Mouse (Mus musculus): Measurements from ENCODE around the gene Hs2st1.

The Hs2st1 gene

DNA sequence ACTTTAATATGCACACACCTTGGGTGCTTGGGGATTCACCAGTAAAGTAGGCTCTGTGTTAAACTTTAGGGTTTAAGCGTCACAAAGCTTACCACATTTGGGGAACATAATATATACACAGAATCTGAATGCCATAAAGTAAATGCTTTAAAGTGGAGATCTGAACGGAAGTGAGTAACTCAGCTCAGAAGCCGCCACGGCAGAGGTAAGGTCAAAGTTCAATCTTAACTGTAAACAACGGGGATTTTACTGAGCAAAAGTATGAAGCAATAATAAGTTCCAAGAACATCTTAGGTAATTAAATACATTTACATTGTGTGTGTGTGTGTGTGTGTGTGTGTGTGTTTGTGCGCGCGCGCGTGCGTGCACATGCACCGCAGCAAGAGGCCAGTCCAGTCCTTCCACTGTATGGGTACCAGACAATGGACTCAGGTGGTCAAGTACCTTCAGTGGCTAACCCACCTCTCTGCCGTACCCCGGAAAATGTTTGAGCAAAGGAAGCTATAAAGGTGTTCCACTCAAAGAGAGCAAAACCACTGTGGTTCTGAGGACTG is 123.8 kb downstream of the Hs2st1 start:
- DNase-seq (ENCODE audit: extremely low spot score, low spot score): no peak

DNA sequence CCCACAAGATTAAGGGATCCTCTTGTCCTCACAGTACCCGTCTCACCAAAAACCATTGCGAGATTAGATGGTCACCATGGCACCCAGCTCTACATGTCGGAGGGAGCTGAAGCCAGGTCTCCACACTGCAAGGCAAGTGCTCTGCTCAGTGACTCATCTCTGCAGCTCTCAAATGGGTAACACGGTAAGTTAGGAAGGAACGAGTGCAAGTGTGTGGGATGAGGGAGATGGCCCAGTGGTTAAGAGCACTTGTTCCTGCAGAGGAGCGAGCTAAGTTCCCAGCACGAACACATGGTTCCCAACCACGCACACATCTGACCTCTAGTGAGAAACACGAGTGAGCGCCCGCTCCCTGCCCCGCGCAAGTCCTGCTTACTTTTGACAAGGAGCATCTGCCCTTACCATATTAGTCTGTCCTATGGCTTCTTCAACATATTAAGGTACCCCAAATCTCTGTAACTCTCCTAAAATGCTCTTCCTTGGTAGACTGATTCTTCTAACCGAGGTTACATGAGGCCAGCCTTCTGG is 132.0 kb downstream of the Hs2st1 start:
- DNase-seq (ENCODE audit: extremely low spot score, low spot score): no peak

DNA sequence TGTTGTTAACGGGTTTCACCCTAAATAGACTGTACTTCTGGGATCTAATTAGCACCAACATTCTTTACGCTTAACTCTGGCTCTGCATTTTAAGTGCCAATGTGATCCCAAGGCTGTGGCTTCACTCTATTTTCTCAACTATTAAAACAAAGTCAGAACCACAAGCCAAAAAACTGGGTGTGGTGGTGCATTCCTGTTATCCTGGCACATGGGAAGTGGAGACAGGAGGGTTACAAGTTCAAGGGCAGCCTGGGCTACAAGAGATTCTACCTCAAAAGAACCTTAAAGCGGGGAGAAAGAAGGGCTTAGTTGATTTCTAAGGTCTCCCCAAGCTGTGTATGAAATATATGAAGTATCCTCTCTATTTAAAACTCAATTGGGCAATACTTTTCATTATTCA is 133.9 kb downstream of the Hs2st1 start:
- no peak for DNase-seq (ENCODE audit: extremely low spot score, low spot score)

DNA sequence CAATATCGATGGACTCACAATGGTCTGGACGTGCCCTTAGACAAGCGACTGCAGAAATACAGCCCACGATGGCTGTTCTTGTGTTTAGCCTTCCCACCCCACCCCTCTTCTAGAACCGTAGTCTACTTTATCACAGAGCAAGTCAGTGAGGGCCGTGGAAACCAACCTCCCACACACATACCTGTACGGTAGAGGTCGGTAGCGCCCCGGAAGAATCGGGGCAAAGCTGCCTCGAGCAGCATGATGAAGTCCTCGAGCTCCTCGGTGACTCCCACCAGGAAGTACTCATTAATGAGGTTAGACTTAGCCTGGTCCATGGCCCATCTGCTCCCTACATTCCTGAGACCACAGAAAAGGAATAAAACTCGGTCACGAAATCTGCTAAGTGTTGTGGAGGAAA is 134.7 kb downstream of the Hs2st1 start:
- DNase-seq (ENCODE audit: extremely low spot score, low spot score): no peak

DNA sequence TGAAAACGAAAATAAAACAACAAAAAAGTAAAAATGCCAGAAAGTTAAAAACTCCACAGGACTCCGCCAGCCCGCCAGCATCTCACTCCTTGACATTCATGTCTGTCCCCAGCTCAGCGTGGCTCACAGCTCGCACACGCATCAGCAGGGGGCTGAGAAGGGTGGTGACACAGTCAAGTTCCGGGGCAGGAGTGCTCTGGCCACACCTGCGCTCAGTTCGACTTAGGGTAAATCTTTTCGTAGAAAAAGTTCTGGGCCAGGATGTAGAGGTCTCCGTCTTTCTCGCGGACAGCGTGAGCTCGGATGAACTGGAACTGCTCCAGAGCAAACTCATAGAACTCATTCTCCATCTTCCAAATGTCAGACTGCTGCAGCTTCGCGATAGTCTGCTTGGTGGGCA is 135.7 kb downstream of the Hs2st1 start:
- no peak for DNase-seq (ENCODE audit: extremely low spot score, low spot score)

DNA sequence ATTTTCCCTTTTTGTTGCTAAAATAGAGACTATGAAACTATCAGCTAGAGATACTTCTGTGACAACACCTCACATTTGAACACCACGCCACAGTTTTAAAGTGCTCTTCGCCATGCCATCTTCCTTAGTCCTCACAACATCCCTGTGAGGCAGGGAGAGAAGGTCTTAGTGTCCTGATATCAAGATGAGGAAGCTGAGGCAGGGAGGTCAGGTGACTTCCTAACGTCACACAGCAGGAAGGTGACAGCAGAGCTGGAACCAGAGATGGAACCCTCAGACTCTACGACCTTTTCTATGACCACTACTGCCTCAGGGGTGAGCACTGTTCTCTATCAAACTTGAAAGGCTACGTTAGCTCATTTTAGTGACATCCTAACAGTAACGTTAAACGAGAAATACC is 136.9 kb downstream of the Hs2st1 start:
- DNase-seq (ENCODE audit: extremely low spot score, low spot score): no peak

DNA sequence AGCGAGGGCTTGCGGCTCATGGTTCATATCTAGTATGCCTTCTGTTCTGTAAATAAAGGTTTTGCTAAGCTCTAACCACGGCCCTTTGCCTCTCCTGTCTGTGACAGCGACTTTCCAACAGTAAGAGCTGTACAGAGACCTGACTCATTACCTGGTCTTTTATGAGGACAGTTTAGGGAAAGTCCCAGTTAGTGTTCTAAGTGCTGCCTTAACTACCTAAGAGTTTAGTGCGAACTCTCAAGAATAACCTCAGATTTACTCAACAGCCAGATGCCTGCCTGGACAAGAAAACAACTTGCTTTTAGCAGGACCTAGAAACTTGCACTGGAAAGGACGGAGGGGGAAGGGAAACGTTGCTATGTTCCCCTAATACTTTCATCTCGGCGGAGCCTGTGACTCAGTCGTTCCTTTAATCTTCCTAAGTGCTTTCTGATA is 137.8 kb downstream of the Hs2st1 start:
- DNase-seq (ENCODE audit: extremely low spot score, low spot score): no peak

DNA sequence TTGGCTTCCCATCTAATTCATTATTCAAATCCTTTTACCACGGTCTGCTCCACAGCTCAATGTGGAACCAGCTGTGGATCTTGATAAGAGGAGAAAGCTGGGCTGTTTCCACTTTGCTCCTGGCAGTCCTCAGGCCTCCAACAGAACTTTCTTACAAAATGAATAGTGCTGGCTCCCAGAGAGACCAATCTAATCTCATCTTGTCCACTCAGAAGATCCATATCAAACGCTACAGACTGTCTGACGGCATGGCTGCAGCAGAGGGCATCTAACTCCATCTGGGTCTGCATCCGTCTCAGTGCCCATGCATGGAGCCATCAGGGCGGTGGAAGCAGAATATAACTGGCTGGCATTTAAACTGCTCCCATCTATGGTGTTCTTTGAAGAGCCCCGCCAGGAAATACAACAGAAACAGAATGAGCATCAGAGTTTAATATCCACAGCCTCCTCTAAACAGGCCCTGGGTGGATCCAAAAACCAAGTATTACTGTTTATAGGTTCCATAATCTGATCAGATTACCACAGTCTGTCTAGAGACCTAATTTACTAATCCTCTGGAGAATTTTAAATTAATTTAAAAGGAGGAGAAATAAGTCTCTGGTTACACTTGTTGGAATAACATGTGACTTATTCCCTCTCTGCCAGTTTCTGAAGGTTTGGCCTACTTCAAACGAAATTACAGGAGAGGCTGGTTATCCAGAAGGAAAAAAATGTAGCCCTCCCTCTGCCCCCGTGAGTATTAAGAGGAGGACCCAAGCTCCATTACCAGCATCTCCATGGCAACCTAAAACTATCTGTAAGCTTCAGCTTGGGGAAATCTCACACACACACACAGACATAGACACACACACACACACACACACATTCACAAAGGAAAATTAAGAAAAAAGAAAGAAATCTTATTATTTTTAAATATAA is 141.2 kb downstream of the Hs2st1 start:
- DNase-seq (ENCODE audit: extremely low spot score, low spot score): no peak

DNA sequence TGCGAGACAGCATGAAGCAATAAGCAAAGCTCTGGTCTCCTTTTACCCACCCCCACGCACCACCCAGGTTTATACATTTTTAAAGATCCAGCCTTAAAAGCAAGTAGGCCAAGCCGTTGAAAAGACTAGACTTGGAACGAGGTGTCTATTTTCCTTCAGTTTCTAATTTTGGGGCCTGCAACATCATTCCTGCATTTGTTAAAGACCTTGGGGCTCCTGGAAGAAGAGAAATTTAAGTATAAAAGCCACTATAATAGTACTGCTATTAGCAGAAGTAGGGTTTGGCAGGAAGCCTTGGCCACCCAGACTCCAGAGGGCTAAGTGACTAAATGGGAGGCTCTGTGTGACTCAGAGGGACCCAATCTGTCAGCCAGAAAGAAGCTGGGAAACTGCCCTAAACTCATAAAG is 144.9 kb downstream of the Hs2st1 start:
- DNase-seq (ENCODE audit: extremely low spot score, low spot score): no peak

DNA sequence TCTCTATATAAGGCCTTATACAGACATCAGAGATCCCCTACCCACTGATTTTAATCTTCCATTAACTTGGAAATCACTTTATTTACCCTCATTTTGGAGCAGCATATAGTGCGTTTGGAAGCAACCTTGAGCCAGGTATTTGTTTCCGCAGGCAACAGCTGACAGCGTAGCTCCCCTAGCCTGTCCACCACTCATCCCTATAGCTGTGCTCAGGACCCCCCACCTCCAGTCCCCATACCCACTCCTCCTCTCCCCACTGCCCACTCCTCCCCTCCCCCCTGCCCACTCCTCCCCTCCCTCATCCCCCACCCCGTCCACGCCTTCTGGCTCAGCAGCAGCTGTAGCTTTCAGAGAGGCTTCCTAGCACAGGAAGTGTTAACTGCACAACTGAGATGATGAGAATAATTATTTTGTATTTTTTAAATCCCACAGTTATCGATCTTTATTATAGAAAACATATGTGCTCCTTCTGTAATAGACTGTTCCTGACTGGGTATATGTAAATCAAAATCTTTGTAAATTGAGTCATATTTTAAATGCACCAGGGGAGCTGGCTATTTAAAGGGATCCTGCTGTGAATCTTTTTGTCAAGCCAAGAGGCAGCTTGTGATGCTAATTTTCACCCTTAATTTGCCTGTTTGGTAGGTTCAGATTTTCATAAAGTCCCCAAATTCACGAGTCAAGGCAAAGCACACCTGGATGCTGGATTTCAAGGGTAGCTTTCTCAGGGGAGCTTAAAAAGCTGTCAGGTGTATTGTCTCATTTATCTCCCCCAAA is 148.4 kb downstream of the Hs2st1 start:
- no peak for DNase-seq (ENCODE audit: extremely low spot score, low spot score)

DNA sequence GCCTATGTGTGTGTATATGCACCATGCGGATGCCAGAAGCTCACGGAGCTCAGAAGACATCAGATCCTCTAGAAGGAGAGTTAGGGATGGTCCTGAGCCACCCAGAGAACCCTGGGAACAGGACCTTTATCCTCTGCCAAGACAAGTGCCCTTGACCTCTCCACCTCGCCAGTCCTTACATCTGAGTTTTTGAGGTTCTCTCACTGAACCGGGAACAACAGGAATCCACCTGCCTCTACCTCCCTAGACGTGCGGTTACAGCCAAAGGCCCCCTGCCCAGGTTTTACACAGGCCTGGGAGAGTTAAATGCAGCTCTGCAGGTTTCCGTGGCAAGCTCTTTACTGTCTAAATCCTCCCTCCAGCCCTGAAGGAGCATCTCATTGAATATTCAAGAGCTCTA is 156.2 kb downstream of the Hs2st1 start:
- DNase-seq (ENCODE audit: extremely low spot score, low spot score): no peak

DNA sequence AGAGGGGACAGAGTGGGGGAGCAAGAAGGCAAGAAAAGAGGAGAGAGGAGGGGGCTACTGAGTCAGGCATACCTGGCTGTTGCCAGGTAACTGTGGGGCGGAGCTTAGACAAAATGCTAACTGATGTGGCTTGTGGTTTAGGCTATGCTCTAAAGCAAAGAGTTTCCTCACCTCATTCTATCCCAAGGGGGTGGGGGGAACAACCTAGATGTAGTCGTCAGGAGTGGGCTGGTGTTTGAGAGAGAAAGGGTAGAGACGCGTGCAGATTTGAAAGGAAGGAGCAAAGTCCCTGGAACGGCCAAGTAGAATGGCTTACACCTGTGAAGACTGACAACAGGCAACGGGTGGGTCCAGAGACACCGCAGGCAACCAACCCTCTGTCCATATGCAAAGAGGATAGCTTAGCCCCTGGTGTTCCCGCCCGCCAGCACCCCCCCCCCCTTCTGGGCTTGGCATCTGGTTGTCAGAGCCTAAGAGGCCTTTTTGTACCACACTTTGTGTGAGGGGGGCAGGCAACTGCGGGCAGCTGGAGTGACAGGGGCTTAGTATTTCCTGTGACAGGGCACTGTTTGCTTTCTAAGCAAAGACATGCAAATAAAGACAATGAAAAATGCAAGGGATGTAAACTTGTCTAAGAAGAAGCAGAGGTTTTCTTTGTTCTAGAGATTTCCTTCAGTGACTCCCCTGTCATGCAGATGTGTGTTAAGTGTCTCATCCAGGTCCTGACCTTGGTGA is 157.3 kb downstream of the Hs2st1 start:
- DNase-seq (ENCODE audit: extremely low spot score, low spot score): peak; percentile 43

DNA sequence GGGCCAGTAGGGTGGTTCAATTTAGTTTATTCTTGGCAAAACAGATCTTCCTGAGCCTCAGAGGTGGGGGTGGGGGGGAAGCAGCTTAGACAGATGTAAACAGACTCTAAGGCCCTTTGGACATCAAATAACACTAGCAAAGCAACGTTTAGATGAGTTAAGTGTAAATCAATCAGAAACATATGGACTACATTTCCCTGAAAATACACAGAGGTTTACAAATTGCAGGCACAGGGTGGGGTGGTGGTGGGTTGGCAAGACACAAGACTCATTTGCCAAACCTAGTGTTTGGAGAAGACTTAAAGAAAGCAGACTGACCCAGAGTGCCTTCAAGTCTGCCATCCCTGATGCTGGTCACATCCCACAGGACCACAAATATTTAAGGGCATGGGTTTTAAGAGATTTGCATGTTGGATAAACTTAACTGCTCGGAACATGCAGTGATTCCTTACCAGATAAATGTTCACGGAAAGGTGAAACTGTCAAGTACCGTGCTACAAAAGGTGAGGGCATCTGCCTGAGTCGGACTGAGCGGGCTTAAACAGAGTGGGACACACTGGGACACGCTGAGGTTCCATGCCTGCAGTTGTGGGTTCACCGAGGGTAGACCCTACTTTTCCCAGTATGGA is 158.2 kb downstream of the Hs2st1 start:
- no peak for DNase-seq (ENCODE audit: extremely low spot score, low spot score)

DNA sequence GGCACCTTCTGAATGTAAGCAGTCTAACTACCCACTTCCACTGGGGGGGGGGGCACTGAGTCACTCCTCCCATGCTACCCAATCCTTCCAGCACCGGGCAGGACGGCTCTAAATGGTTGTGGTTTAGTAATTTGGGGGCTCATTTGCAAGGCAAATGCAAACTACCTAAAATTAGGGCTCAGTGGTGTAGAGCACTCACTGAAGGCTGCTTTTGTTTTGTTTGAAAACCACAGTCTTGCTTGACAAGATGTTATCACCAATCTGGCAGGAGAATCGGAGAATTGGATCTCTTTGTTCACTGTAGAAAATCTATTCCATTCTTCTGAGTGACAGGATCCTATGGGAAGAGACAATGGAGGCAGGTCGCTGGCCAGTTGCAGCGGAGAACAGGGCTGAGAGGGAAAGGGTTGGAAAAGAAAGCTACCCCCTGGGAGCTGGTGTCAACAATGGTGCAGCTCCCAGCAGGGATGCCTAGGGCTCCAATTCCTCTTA is 158.9 kb downstream of the Hs2st1 start:
- DNase-seq (ENCODE audit: extremely low spot score, low spot score): no peak

DNA sequence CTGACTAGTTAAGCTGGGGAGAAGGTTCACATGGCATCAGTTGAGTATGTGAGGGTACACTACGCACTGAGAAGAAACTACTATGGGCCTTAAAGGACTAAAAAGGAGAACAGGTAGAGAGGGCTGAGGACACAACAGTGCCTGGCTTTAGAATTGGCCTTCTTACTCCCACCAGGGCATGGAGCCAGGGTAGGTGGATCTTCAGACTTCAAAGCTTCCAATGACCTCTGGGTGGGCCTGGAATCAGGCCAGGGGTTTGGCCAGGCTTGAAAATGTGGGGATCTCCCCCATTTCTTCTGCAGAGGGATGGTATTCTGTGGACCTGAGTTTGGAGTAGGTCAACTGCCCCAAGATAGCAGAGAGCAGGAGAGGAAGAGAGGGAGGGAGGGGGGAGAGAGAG is 161.0 kb downstream of the Hs2st1 start:
- DNase-seq (ENCODE audit: extremely low spot score, low spot score): no peak

DNA sequence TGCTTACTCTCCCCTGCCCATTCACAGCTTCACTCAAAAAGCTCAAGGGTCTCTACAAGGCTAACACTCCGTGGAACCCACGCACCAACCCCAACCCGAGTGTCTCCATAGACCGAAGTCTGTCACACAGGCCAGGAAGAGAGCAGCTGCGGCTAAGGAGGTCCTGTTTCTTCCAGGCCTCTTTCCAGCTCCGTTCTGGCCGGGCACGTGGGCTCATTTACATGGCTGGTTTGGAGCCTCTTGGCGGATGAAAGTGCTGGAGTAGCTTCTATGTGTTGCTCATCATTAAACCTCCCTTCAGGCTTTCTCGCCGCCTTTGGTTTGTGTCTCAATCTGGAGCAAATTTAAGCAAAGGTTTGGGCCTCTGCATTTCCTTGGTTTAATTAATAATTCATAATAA is 164.7 kb downstream of the Hs2st1 start:
- no peak for DNase-seq (ENCODE audit: extremely low spot score, low spot score)

DNA sequence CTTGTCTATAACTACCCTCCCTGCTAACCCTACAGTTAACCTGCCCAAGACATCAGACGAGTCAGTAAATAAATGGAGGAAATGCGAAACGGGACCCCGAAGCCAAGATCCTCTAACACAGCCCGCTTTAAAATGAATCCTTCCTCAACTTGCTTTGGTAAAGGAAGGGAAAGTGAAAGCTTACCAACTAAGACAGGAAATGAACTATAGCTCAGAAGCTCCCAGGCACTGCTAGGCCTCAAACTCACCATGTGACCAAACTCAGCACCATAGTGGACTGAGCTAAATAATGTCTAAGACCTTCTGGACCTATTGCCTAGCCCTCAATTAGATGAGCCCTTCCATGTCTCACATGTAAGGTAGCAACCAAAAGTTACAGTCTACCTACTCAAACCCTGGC is 168.7 kb downstream of the Hs2st1 start:
- no peak for DNase-seq (ENCODE audit: extremely low spot score, low spot score)

DNA sequence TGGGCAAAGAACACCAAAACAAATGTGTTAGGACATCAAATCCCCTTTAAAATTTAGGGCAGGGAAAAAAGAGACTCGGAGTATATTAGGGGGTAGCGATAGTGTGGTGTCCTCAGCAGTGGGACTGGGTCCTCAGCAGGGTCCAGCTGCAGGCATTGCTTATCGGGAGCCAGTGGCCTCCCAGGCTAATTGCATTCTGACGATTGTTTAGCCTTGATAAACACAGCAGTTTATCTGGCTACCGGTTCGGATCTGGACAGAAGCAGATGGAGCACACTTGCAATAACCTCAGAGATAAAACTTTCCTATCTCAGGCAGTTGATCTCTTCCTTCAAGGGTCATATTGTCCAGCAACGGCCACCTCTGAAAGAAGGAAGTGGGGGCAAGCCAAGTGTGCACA is 169.1 kb downstream of the Hs2st1 start:
- DNase-seq (ENCODE audit: extremely low spot score, low spot score): no peak

DNA sequence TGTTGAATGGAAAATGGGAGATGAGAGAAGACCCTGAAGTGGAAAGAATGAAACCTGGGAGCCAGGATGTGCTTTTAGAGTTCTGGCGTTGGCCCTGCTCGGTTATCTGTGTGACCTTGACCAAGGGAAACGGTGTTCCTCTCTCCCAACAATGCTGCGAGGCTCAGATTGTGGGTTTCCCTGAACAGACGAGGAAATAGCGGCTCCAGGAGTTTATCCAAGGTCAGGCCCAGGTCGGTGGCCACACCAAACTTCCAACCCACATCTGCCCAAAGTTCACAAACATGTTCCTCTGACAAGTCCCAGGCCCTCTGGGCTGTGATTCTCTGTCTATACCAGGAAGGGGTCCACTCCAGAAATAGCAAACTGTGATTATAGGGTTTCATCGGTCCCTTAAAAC is 169.6 kb downstream of the Hs2st1 start:
- no peak for DNase-seq (ENCODE audit: extremely low spot score, low spot score)

DNA sequence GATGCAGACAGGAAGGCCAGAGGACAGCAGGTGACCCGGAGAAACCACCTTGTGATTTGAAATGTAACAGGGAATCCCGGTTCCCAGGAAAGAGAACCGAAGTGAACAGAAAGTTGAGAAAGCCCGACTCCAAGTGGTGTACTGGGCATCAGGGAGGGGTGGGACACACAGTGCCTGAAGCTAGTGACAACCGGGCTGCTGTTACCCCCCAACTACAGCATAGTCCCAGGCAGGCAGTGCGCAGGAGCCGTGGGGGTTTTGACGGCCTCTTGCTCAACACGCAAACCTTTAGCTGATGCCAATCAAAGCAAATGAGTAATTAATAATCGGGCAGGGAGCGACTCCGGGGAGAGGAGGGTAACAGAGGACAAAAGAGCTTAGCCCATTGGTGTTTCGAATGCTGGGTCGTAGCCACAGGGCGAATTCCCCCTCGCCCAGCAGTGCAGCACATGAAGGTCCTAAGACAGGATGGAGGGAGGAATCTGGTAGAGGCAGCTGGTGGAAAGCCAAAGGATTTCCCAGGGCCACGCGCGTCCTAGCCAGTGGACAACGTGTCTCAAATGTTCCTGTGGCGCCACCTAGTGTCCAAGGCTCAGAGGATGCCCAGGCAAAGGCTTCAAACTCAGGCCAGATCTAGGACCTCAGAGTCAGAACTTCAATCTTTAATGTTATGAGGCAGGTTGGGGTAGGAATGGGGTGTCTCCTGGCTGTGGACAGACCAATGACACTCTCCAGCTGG is 170.5 kb downstream of the Hs2st1 start:
- DNase-seq (ENCODE audit: extremely low spot score, low spot score): peak; percentile 90
